Mouse (Mus musculus) c-Kit-positive CD71-positive TER-119-positive erythroid progenitor cells, embryonic 14.5 days (primary cell): ENCODE results near the gene Odf3.

Experiments used
- DNase-seq: peaks from one replicate; pipeline ENCODE4 v3.0.0-alpha.2; 2013; ENCODE audit warnings: low spot score

Gene Odf3

GRCm38 (mm10) chr7:140844905-140845665 is 2.5 kb upstream of the Odf3 start, which contains the start of gene Scgb1c1:
Scgb1c1 (plus strand) TSS chr7:140845547.
- DNase-seq, result peak; percentile 81

DNA sequence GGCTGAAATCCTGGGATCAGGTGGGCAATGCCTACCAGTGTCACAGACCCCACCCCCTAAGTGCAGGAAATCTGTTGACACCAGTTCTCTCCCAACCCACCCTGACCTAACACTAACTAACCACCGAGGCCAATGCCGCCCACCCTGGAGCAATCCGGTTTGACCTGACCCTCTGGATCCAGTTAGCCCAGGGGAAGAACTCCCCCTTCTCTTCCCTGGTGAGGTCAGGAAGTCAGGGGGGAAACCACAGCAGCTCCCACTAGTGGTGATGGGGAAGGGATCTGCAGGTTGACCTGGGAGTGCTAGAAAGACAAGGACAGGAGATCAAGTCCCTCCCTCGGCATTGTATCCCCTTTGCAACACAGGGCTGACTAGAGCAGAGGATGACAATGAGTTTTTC is 1.9 kb upstream of the Odf3 start:
- no peak for DNase-seq

DNA sequence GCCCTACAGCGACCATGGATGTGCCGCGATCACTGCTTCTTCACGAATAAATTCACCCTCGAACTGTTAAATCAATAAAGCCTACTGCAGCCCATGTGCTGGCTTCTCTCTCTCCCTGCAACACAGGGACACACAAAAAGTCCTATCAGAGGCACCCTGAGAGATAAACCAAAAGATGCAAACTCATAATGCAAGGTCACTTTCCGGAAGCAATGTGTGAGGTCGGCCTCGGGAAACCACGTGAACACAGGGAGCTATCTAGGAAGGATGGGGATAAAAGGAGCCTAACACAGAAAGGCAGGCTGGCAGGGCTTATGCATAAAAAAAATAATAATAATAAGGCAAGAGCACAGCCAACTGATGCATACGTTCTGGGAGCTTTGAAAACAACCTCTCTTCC is 929 bp upstream of the Odf3 start:
- no peak for DNase-seq

- DNase-seq, result no peak
These were observed 986 bp downstream of the Odf3 start for GRCm38 (mm10) chr7:140848591-140848990.

GRCm38 (mm10) chr7:140851916-140852315 is 4.3 kb downstream of the Odf3 start:
- DNase-seq, result no peak

- no peak for DNase-seq
These were observed 5.8 kb downstream of the Odf3 start for GRCm38 (mm10) chr7:140853386-140853785.

- DNase-seq, result no peak
These were observed 6.9 kb downstream of the Odf3 start for GRCm38 (mm10) chr7:140854483-140854882.

DNA sequence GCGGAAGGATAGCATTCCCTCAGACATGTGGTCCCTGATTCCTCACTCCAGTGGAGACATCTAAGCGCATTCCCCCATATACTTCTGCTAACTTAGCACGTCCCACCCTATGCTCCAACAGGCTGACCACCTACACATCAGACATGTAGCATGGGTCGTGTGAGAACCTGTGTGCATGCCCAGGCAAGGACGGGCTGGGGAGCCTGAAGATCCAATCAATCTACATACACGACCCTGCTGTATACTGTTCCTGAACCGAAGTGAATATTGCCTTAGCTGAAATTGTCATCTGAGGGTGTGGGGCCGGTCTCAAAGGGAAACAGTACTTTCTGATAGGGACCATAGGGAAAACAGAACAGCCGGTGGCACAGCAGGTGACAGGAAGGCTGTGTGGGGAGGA is 7.6 kb downstream of the Odf3 start:
- DNase-seq, result no peak

DNA sequence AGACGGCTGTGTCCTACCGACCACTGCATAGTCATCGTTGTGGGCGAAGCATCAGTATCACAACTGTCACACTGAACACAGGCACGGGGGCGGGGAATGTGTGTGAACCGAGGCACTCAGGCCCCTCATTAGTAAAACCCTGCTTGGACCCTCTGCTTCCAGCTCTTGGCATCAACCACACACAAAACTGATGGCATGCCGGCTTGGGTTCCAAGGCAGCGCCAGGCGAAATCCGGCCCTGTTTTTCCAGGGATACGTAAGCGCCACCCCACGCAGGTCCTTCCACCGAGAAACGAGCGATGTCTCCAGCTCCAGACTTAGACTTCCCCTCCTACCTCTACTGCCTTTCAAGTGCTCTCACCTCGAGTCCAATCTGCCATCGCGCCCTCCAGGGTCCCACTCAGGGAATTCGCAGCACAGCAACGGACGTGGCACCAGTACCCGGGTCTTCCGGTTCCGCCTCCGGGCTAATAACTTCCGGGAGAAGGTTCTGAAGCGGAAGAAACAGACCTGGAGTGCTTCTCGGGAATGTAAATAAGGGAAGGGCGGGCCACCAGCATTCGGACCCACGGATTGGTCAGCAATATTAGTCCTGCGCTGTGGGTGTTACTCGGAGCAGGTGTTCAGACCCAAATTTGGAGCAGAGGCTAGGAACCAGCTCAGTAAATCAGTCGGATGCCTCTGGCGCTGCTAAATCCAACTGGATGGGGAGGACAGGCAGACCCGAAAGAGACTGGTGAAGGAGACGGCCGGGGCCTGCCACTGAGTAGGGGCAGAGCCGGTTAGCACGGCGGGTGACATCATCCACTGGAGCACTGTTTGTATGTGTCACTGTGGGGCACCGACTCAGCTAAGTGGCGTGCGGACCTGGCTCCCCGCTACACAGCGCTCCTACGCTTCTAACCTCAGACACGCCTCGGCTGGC is 8.5 kb downstream of the Odf3 start, which contains the start of gene Gm45785:
Gene Gm45785, minus strand, starts transcription at position 472 of the 925 bp plus-strand sequence.
- peak; percentile 81 for DNase-seq

DNA sequence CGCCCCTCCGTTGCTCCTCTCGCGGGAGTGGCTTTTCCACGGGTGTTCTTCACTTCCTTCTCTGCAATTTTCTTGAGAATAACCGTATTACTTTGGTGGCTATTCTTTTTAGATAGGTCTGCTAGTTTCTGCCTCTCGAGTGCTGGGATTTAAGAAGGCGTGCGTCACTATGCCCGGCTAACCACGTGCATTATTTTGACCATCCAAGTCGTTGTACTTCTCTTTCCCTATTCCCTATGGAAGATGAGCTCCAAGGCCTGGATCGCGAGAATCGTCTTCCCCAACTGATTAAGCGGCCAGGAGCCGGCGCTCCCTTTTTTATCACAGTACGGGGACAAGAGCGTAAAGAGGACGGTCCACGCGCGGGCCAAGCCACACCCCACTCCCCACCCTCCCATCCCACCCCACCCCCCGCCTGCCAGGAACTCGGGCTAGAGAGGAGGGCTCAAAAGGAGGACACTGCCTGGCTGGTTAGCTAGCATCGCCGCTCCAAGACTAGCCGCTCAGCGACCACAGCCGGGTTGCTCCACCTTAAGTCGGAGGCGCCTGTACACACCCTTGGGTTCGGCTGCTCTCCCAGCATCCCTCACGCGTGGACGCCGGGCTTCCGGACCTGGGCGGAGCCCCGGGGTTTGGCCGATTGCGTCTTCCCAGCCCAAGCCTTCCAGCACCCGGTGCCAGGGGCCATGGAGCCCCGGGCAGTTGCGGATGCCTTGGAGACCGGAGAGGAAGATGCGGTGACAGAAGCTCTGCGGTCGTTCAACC is 9.4 kb downstream of the Odf3 start, which contains the start of gene Ric8a:
Gene Ric8a, plus strand, starts transcription at position 173 of the 765 bp plus-strand sequence.
- peak; percentile 78 for DNase-seq

- DNase-seq, result peak; percentile 17
These were observed 10.2 kb downstream of the Odf3 start, which contains the start of gene Bet1l for GRCm38 (mm10) chr7:140857550-140858505. Bet1l (minus strand) TSS chr7:140857577.

DNA sequence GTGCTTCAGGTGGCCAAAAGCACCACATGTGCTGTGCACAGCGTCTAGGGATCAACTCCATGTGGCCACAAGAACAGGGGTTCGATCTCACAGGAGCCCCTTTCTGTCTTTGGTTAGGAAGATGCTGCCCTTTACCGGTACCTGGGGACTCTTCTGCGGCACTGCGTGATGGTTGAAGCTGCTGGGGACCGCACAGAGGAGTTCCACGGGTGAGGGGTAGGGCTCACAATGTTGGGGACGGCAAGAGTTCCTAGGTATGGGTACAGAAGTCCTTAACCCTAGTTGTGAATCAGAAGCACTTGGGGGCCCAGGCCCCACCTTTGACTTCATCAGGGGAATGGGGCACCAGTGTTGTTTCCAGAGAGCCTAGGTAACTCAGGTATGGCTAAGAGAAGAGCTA is 11.1 kb downstream of the Odf3 start:
- no peak for DNase-seq

GRCm38 (mm10) chr7:140859997-140860396 is 12.4 kb downstream of the Odf3 start:
- DNase-seq, result no peak

DNA sequence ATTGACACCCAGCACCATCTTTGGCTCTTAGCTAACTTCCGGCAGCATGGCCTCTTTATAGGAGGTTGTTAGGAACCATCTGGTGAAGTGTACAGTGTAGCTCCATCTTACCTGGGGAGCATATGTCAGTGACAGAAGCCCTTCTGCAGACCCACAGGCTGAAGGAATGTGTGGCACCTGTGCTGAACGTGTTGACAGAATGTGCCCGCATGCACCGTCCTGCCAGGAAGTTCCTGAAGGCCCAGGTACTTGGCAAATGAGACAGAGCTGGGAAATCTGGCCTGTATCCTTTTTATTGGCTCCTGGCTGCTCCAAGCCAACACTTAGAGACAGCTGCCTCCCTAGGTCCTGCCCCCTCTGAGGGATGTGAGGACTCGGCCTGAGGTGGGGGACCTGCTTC is 13.1 kb downstream of the Odf3 start:
- DNase-seq, result no peak

DNA sequence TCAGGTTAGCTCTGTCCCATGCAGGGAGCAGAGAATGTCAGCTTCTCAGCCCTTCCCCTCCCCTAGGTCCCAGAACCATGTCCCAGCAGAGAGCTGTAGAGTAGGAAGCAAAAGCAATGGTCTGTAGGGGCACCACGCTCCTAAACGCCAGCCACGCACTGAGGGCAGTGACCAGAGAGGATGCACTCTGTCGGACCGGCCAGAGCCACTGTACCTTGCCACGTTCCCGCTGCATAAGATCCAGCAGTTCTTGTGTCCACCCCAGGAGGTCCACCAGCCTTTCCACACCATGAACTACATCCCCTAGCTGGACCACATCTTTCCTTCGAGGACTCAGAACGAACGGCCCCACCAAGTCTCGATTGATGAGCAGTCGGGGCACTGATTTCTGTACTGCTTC is 17.2 kb downstream of the Odf3 start:
- no peak for DNase-seq

- no peak for DNase-seq
These were observed 26.6 kb downstream of the Odf3 start for GRCm38 (mm10) chr7:140874224-140874623.

GRCm38 (mm10) chr7:140877364-140877763 is 29.8 kb downstream of the Odf3 start:
- DNase-seq, result no peak

DNA sequence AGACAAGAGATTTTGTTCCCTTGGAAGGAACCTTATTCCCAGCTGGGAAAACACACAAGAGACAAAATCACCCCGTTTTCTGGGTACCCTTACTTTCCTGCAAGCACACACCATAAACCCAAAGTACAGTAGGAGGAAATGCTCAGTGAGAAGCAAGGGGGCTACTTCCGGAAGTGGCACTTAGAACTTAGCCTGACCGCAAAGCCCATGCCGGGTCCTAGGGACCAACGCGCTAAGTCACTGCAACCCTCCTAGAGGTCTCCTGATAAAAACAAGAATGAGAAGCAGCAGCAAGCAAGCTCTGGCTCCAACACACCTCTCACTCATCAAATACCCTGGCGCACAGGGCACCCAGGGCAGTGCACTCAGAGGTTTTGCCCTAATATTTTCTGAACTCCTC is 31.8 kb downstream of the Odf3 start:
- DNase-seq, result no peak

DNA sequence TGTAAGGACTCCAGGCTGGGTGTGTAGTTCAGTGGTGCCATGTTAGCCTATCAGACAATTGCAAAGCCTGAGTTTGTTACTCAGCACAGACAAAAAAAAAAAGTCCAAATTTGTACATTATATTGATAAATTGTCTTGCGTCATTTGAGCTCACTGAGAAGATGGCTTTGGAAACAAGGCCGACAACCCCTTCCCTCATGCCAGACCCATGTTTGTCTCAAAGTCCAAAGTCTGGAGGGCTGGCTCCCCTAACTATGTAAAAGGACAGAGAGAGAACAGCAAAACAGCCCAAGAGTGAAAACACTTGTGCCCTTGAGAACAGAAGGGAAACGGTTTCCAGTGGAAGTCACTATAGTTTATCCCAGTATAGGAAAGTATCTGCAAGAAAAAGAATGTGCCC is 32.8 kb downstream of the Odf3 start:
- no peak for DNase-seq

- peak; percentile 25 for DNase-seq
These were observed 33.4 kb downstream of the Odf3 start for GRCm38 (mm10) chr7:140880865-140881515.
